23 mouse cellular contexts compared by ENCODE assay signal in the genomic region with DNA sequence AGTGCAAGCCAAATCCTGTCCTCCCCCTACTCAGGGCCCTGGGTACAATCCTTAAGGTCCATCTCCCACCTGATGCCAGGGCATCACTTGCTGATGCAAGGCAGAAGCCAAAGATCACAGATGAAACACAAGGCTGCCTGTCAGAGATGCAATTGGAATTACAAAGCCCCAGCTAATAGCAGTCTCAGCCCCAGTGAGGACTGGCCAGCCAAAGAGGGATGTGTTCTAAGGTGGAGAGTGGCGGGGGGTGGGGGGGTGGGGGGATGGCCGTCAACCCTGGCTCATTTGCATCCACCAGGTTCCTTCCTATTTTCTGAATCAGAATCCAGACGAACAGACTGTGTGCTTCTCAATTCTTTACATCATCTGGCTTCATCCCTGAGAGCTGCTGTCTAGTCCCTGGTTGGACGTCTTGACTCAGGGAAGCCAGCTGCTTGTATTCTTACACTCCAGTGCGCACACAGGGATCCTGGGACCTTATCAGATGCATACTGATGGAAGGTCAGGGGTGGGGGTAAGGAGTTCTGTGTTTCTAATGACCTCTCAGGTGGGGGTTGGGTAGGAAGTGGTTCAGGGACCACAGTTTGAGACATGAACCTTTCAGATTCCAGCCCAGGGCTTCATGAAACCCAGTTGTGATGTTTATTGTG. TPM values are rescaled to one million over a fixed set of nuclear protein-coding genes. Genes with fewer than 3 reads are reported as not detected.
"Had no signal": no experiment of that assay in that cellular context is flagged by ENCODE, and none has a peak within 500 bp of the region (broad histone marks: within the 10 kb centered on the region; RNA-seq: fewer than 3 reads in every experiment).

No protein-coding gene starts in this region.

- H3K9me3 ChIP-seq: megakaryocyte, embryonic 14.5 days; midbrain, embryonic 13.5 days; midbrain, embryonic 15.5 days; neural tube, embryonic 12.5 days; stomach, embryonic 15.5 days had no signal

- H3K27ac ChIP-seq: midbrain, embryonic 13.5 days; midbrain, embryonic 15.5 days; neural tube, embryonic 12.5 days; stomach, embryonic 15.5 days; stomach, postnatal 0 days had no signal

- H3K4me3 ChIP-seq: megakaryocyte, embryonic 14.5 days; midbrain, embryonic 13.5 days; midbrain, embryonic 15.5 days; neural tube, embryonic 12.5 days; stomach, embryonic 15.5 days had no signal

- H3K9ac ChIP-seq: lung, embryonic 14.5 days; midbrain, embryonic 13.5 days; midbrain, embryonic 15.5 days; neural tube, embryonic 12.5 days; stomach, embryonic 15.5 days had no signal

- DNase-seq: lung, adult 18-20 months; lung, embryonic 14.5 days; lung, postnatal 10 days; lung, postnatal 4 days; retina, postnatal 1 day; right cerebral cortex, adult 18-20 months; right cerebral cortex, postnatal 25 days; right cerebral cortex, postnatal 4 days; spleen, adult 18-20 months; thymus, adult 2 months; thymus, postnatal 25 days; thymus, postnatal 4 days had no signal

- H3K36me3 ChIP-seq: midbrain, embryonic 13.5 days; midbrain, embryonic 15.5 days; neural tube, embryonic 12.5 days; stomach, embryonic 15.5 days had no signal

- H3K4me2 ChIP-seq: lung, embryonic 14.5 days; midbrain, embryonic 11.5 days; midbrain, embryonic 13.5 days; midbrain, embryonic 15.5 days; neural tube, embryonic 12.5 days; stomach, embryonic 15.5 days had no signal

- H3K27me3 ChIP-seq: midbrain, embryonic 15.5 days; neural tube, embryonic 12.5 days; stomach, embryonic 15.5 days had no signal

RNA-seq across cellular contexts. Expression of a gene that starts 5.2 kb away (rescaled TPM):
- total RNA-seq: midbrain, postnatal 0 days; monocyte, adult 5-6 weeks; neutrophil, adult 5-6 weeks had no signal
- polyA plus RNA-seq: lung, embryonic 14.5 days; midbrain, embryonic 13.5 days; midbrain, embryonic 15.5 days; neural tube, embryonic 14.5 days had no signal

RNA-seq across cellular contexts. Expression of a gene that starts 7.5 kb away (rescaled TPM):
- total RNA-seq: monocyte, adult 5-6 weeks; neutrophil, adult 5-6 weeks had no signal
